17 mouse cellular contexts compared by ENCODE assay signal in genomic region chr17:44643260-44643659, GRCm38 (mm10).
"Had no signal": no experiment of that assay in that cellular context is flagged by ENCODE, and none has a peak within 500 bp of the region (broad histone marks: within the 10 kb centered on the region; RNA-seq: fewer than 3 reads in every experiment).

No protein-coding gene starts in this region.

- H3K27me3 ChIP-seq: liver, embryonic 13.5 days; liver, embryonic 15.5 days; megakaryocyte, embryonic 14.5 days; midbrain, embryonic 13.5 days; midbrain, embryonic 15.5 days; neural tube, embryonic 12.5 days; stomach, embryonic 15.5 days had no signal

- H3K4me3 ChIP-seq: liver, embryonic 13.5 days; liver, embryonic 15.5 days; lung, embryonic 15.5 days; megakaryocyte, embryonic 14.5 days; midbrain, embryonic 13.5 days; midbrain, embryonic 15.5 days; neural tube, embryonic 12.5 days; stomach, embryonic 15.5 days had no signal

- H3K36me3 ChIP-seq: liver, embryonic 13.5 days; liver, embryonic 15.5 days; lung, embryonic 15.5 days; midbrain, embryonic 13.5 days; midbrain, embryonic 15.5 days; neural tube, embryonic 12.5 days; stomach, embryonic 15.5 days had no signal

- H3K4me2 ChIP-seq: liver, embryonic 13.5 days; liver, embryonic 15.5 days; lung, embryonic 15.5 days; midbrain, embryonic 11.5 days; midbrain, embryonic 13.5 days; midbrain, embryonic 15.5 days; neural tube, embryonic 12.5 days; stomach, embryonic 15.5 days had no signal

- H3K9me3 ChIP-seq: liver, embryonic 13.5 days; liver, embryonic 15.5 days; lung, embryonic 15.5 days; midbrain, embryonic 13.5 days; midbrain, embryonic 15.5 days; neural tube, embryonic 12.5 days; stomach, embryonic 15.5 days had no signal

- ATAC-seq: liver, postnatal 0 days; midbrain, embryonic 13.5 days; midbrain, embryonic 15.5 days had no signal

- H3K4me1 ChIP-seq: lung, embryonic 15.5 days; midbrain, embryonic 15.5 days; neural tube, embryonic 12.5 days; stomach, embryonic 15.5 days had no signal

- H3K27ac ChIP-seq: liver, embryonic 13.5 days; liver, embryonic 15.5 days; lung, embryonic 15.5 days; macrophage; midbrain, embryonic 13.5 days; midbrain, embryonic 15.5 days; neural tube, embryonic 12.5 days; stomach, embryonic 15.5 days; stomach, postnatal 0 days had no signal

- H3K9ac ChIP-seq: liver, embryonic 13.5 days; liver, embryonic 15.5 days; liver, postnatal 0 days; lung, embryonic 15.5 days; midbrain, embryonic 13.5 days; midbrain, embryonic 15.5 days; neural tube, embryonic 12.5 days; stomach, embryonic 15.5 days had no signal

- DNase-seq: liver, embryonic 13.5 days; liver, postnatal 0 days; lung, postnatal 36 days; right cerebral cortex, postnatal 14 days; thymus, adult 2 months; thymus, postnatal 25 days; thymus, postnatal 4 days had no signal
